Mouse (Mus musculus): Measurements from ENCODE around the gene Fam184a. TPM values are rescaled to one million over a fixed set of nuclear protein-coding genes. Genes with fewer than 3 reads are reported as not detected.

Gene Fam184a
- polyA plus RNA-seq, 1 experiment = not detected

GRCm38 (mm10) chr10:53698531-53698930, 52.4 kb downstream of the Fam184a start:
- no peak overlapping the region for H3K4me3 ChIP-seq
- H3K36me3 ChIP-seq (ENCODE audit: control insufficient read depth, insufficient read depth) = no peaks in the 10 kb centered on the region
- no peaks in the 10 kb centered on the region for H3K27me3 ChIP-seq (ENCODE audit: control insufficient read depth, insufficient read depth, insufficient read length)
- H3K79me2 ChIP-seq (ENCODE audit: control insufficient read depth, insufficient read depth) = no peaks in the 10 kb centered on the region
- H3ac ChIP-seq (ENCODE audit: control insufficient read depth, insufficient read length) = no peak overlapping the region
- H3K4me2 ChIP-seq (ENCODE audit: low read depth) = no peak overlapping the region
- TF ChIP-seq TCF3 (IDR thresholded peaks at IDR 0.05; ENCODE audit: insufficient read length, low read depth) (no peak), USF1 (IDR thresholded peaks at IDR 0.05; ENCODE audit: low read depth) (no peak), POLR2AphosphoS2 (IDR thresholded peaks at IDR 0.05; ENCODE audit: insufficient read length, low read depth) (no peak), E2F4 (IDR thresholded peaks at IDR 0.05; ENCODE audit: insufficient read depth) (no peak), MYOG (IDR thresholded peaks at IDR 0.05; ENCODE audit: control insufficient read depth in 1 of 3, insufficient read depth in 1 of 3, insufficient read length in 2 of 3, low read depth in 2 of 3) (no peak), CEBPB (IDR thresholded peaks at IDR 0.05; ENCODE audit: insufficient read depth, poor library complexity, severe bottlenecking) (no peak), POLR2A (IDR thresholded peaks at IDR 0.05; ENCODE audit: insufficient read length, low read depth) (no peak), REST (IDR thresholded peaks at IDR 0.05; ENCODE audit: insufficient read depth, insufficient read length) (no peak), MAX (IDR thresholded peaks at IDR 0.05; ENCODE audit: low read depth) (no peak)

GRCm38 (mm10) chr10:53694757-53695156, 56.2 kb downstream of the Fam184a start:
- no peaks in the 10 kb centered on the region for H3K27me3 ChIP-seq (ENCODE audit: control insufficient read depth, insufficient read depth, insufficient read length)
- H3ac ChIP-seq (ENCODE audit: control insufficient read depth, insufficient read length) = no peak overlapping the region
- H3K36me3 ChIP-seq (ENCODE audit: control insufficient read depth, insufficient read depth) = no peaks in the 10 kb centered on the region
- no peak for TF ChIP-seq TCF3 (IDR thresholded peaks at IDR 0.05; ENCODE audit: insufficient read length, low read depth)
- no peak for TF ChIP-seq POLR2AphosphoS2 (IDR thresholded peaks at IDR 0.05; ENCODE audit: insufficient read length, low read depth)
- no peak for TF ChIP-seq E2F4 (IDR thresholded peaks at IDR 0.05; ENCODE audit: insufficient read depth)
- no peak for TF ChIP-seq REST (IDR thresholded peaks at IDR 0.05; ENCODE audit: insufficient read depth, insufficient read length)
- TF ChIP-seq MYOD1 (IDR thresholded peaks at IDR 0.05; ENCODE audit: control insufficient read depth in 1 of 3, insufficient read length in 2 of 3, low read depth in 2 of 3) = no peak
- no peak for TF ChIP-seq TCF12 (IDR thresholded peaks at IDR 0.05; ENCODE audit: insufficient read depth, poor library complexity, severe bottlenecking)
- no peak for TF ChIP-seq CEBPB (IDR thresholded peaks at IDR 0.05; ENCODE audit: insufficient read depth, poor library complexity, severe bottlenecking)
- TF ChIP-seq USF1 (IDR thresholded peaks at IDR 0.05; ENCODE audit: low read depth) = no peak
- no peak for TF ChIP-seq MYOG (IDR thresholded peaks at IDR 0.05; ENCODE audit: control insufficient read depth in 1 of 3, insufficient read depth in 1 of 3, insufficient read length in 2 of 3, low read depth in 2 of 3)
- no peak for TF ChIP-seq SRF (IDR thresholded peaks at IDR 0.05; ENCODE audit: control insufficient read depth, insufficient read length, low read depth)
- TF ChIP-seq MAX (IDR thresholded peaks at IDR 0.05; ENCODE audit: low read depth) = no peak
- TF ChIP-seq POLR2A (IDR thresholded peaks at IDR 0.05; ENCODE audit: insufficient read length, low read depth) = no peak
- H3K4me3 ChIP-seq = no peak overlapping the region
- no peak overlapping the region for H3K4me2 ChIP-seq (ENCODE audit: low read depth)
- H3K79me2 ChIP-seq (ENCODE audit: control insufficient read depth, insufficient read depth) = no peaks in the 10 kb centered on the region

GRCm38 (mm10) chr10:53691263-53691662, 59.7 kb downstream of the Fam184a start:
- H3K79me2 ChIP-seq (ENCODE audit: control insufficient read depth, insufficient read depth) = no peaks in the 10 kb centered on the region
- no peak for TF ChIP-seq MYOD1 (IDR thresholded peaks at IDR 0.05; ENCODE audit: control insufficient read depth in 1 of 3, insufficient read length in 2 of 3, low read depth in 2 of 3)
- TF ChIP-seq POLR2AphosphoS2 (IDR thresholded peaks at IDR 0.05; ENCODE audit: insufficient read length, low read depth) = no peak
- no peak for TF ChIP-seq USF1 (IDR thresholded peaks at IDR 0.05; ENCODE audit: low read depth)
- TF ChIP-seq TCF12 (IDR thresholded peaks at IDR 0.05; ENCODE audit: insufficient read depth, poor library complexity, severe bottlenecking) = no peak
- TF ChIP-seq MYOG (IDR thresholded peaks at IDR 0.05; ENCODE audit: control insufficient read depth in 1 of 3, insufficient read depth in 1 of 3, insufficient read length in 2 of 3, low read depth in 2 of 3) = no peak
- no peak for TF ChIP-seq CEBPB (IDR thresholded peaks at IDR 0.05; ENCODE audit: insufficient read depth, poor library complexity, severe bottlenecking)
- H3ac ChIP-seq (ENCODE audit: control insufficient read depth, insufficient read length) = no peak overlapping the region
- no peak overlapping the region for H3K4me2 ChIP-seq (ENCODE audit: low read depth)
- no peaks in the 10 kb centered on the region for H3K36me3 ChIP-seq (ENCODE audit: control insufficient read depth, insufficient read depth)
- no peaks in the 10 kb centered on the region for H3K27me3 ChIP-seq (ENCODE audit: control insufficient read depth, insufficient read depth, insufficient read length)
- H3K4me3 ChIP-seq = no peak overlapping the region

GRCm38 (mm10) chr10:53688952-53689584, 61.9 kb downstream of the Fam184a start:
- no peak overlapping the region for H3K4me2 ChIP-seq (ENCODE audit: low read depth)
- no peak overlapping the region for H3ac ChIP-seq (ENCODE audit: control insufficient read depth, insufficient read length)

GRCm38 (mm10) chr10:53688533-53688932, 62.4 kb downstream of the Fam184a start:
- Histone ChIP-seq H3ac (ENCODE audit: control insufficient read depth, insufficient read length) (no peak overlapping the region), H3K79me2 (ENCODE audit: control insufficient read depth, insufficient read depth) (no peaks in the 10 kb centered on the region), H3K27me3 (ENCODE audit: control insufficient read depth, insufficient read depth, insufficient read length) (no peaks in the 10 kb centered on the region), H3K4me3 (no peak overlapping the region), H3K36me3 (ENCODE audit: control insufficient read depth, insufficient read depth) (no peaks in the 10 kb centered on the region), H3K4me2 (ENCODE audit: low read depth) (no peak overlapping the region)
- no peak for TF ChIP-seq POLR2AphosphoS2 (IDR thresholded peaks at IDR 0.05; ENCODE audit: insufficient read length, low read depth)

More at GRCm38 (mm10) chr10:53688952-53689584, 61.9 kb downstream of the Fam184a start:
- no peak for TF ChIP-seq E2F4 (IDR thresholded peaks at IDR 0.05; ENCODE audit: insufficient read depth)
- no peak for TF ChIP-seq USF1 (IDR thresholded peaks at IDR 0.05; ENCODE audit: low read depth)
- no peak for TF ChIP-seq POLR2A (IDR thresholded peaks at IDR 0.05; ENCODE audit: insufficient read length, low read depth)
- no peaks in the 10 kb centered on the region for H3K27me3 ChIP-seq (ENCODE audit: control insufficient read depth, insufficient read depth, insufficient read length)
- H3K4me3 ChIP-seq = no peak overlapping the region
- no peaks in the 10 kb centered on the region for H3K79me2 ChIP-seq (ENCODE audit: control insufficient read depth, insufficient read depth)
- no peaks in the 10 kb centered on the region for H3K36me3 ChIP-seq (ENCODE audit: control insufficient read depth, insufficient read depth)
